Mouse (Mus musculus) layer of hippocampus, adult 18-20 months (tissue): Measurements from ENCODE around the gene Rnf135. TPM values are rescaled to one million over a fixed set of nuclear protein-coding genes. Genes with fewer than 3 reads are reported as not detected.
"Not testable (repeated sequence)": the region's sequence is repeated elsewhere in the genome, so short reads cannot be mapped to it uniquely, and the experiment has no call there.

ENCODE experiments used
- DNase-seq, 2 experiments: peaks; one replicate each; pipeline ENCODE4 v3.0.0; 2022; ENCODE audit warnings: low spot score in 2 of 2
- total RNA-seq, 2 experiments: library from RNA; stranded (reverse); gene quantifications; 2 replicates each; pipeline ENCODE4 v1.2.3; 2021

Rnf135 gene
- total RNA-seq, 2 experiments from 2014 or later = 3.9 to 4.7 TPM

- DNase-seq = no peak
These were observed 16.1 kb downstream of the Rnf135 start for GRCm38 (mm10) chr11:80199773-80200172.

- no peak for DNase-seq
These were observed 16.7 kb downstream of the Rnf135 start for GRCm38 (mm10) chr11:80200326-80200725.

GRCm38 (mm10) chr11:80202296-80202695 lies 18.6 kb downstream of the Rnf135 start:
- DNase-seq = no peak

- DNase-seq = peak; percentile 32 to 81
These were observed 20.4 kb downstream of the Rnf135 start for GRCm38 (mm10) chr11:80204037-80204436.

GRCm38 (mm10) chr11:80204941-80205340 lies 21.3 kb downstream of the Rnf135 start:
- no peak for DNase-seq

GRCm38 (mm10) chr11:80208465-80208859 lies 24.8 kb downstream of the Rnf135 start:
- DNase-seq = no peak

- peak; percentile 94 to 97 for DNase-seq
These were observed 25.5 kb downstream of the Rnf135 start, which contains the start of gene Rhot1 for GRCm38 (mm10) chr11:80208860-80209800. TSS of gene Rhot1 (plus strand) at chr11:80209019.

- DNase-seq = no peak
These were observed 26.7 kb downstream of the Rnf135 start for GRCm38 (mm10) chr11:80210321-80210720.

- DNase-seq = no peak
These were observed 28.6 kb downstream of the Rnf135 start for GRCm38 (mm10) chr11:80212282-80212681.

- DNase-seq = no peak
These were observed 31.6 kb downstream of the Rnf135 start for GRCm38 (mm10) chr11:80215291-80215690.

- no peak for DNase-seq
These were observed 35.1 kb downstream of the Rnf135 start for GRCm38 (mm10) chr11:80218657-80219293.

GRCm38 (mm10) chr11:80230066-80230465 lies 46.4 kb downstream of the Rnf135 start:
- DNase-seq = not testable (repeated sequence)

GRCm38 (mm10) chr11:80237278-80237677 lies 53.6 kb downstream of the Rnf135 start:
- no peak for DNase-seq

GRCm38 (mm10) chr11:80238306-80238705 lies 54.7 kb downstream of the Rnf135 start:
- no peak for DNase-seq

GRCm38 (mm10) chr11:80247026-80247425 lies 63.4 kb downstream of the Rnf135 start:
- no peak for DNase-seq

- no peak for DNase-seq
These were observed 64.9 kb downstream of the Rnf135 start for GRCm38 (mm10) chr11:80248531-80248930.

Other genes starting within 250 kb of the Rnf135 start
- 10 to 100 TPM; 32.3 to 36.7 TPM for gene Utp6, start 221.5 kb upstream of the Rnf135 start, total RNA-seq
- gene Suz12, start 190.7 kb upstream of the Rnf135 start, total RNA-seq = 10 to 100 TPM; 36.9 to 37.0 TPM
- gene Crlf3, start 102.9 kb upstream of the Rnf135 start, total RNA-seq = 10 to 100 TPM; 16.6 to 27.7 TPM
- gene Atad5, start 94.5 kb upstream of the Rnf135 start, total RNA-seq = 1 to 10 TPM; 2.6 to 3.1 TPM
- gene Tefm, start 41.7 kb upstream of the Rnf135 start, total RNA-seq = 1 to 10 TPM; 8.4 to 9.6 TPM
- gene Adap2, start 29.7 kb upstream of the Rnf135 start, total RNA-seq = 1 to 10 TPM; 6.5 to 8.4 TPM
- 10 to 100 TPM; 62.8 to 65.6 TPM for gene Rhot1, start 25.2 kb downstream of the Rnf135 start, total RNA-seq
- gene Rhbdl3, start 117.1 kb downstream of the Rnf135 start, total RNA-seq = 10 to 100 TPM; 29.7 to 29.8 TPM
- gene 5730455P16Rik, start 194.2 kb downstream of the Rnf135 start, total RNA-seq = 10 to 100 TPM; 50.8 to 54.1 TPM
- 100 to 1,000 TPM; 133 to 146 TPM for gene Zfp207, start 199.4 kb downstream of the Rnf135 start, total RNA-seq
- 100 to 1,000 TPM in 1 of 2 experiments, 10 to 100 TPM in 1; 98.8 to 106 TPM for gene Psmd11, start 244.8 kb downstream of the Rnf135 start, total RNA-seq